Mouse (Mus musculus) CD4-positive naive resting alpha-beta T cell, adult 57 days (primary cell): ENCODE measurements around the gene Inka2. TPM values are rescaled to one million over a fixed set of nuclear protein-coding genes. Genes with fewer than 3 reads are reported as not detected.

Source experiments
- total RNA-seq: library from RNA; stranded (reverse); gene quantifications from one replicate; pipeline ENCODE4 v1.2.4, GENCODE M21; 2023

Gene Inka2
- 1.3 TPM for total RNA-seq

GRCm38 (mm10) chr3:105704031-105705008 lies at the start of gene Inka2:
TSS of gene Inka2 (plus strand) at chr3:105704599.

GRCm38 (mm10) chr3:105687324-105688060 lies 16.9 kb upstream of the Inka2 start, which contains the start of gene Ddx20:
TSS of gene Ddx20 (minus strand) at chr3:105687574.

Other genes starting within 250 kb of the Inka2 start
- 27.4 TPM for gene Ddx20, start 17.0 kb upstream of the Inka2 start, total RNA-seq
- gene Rap1a, start 96.7 kb downstream of the Inka2 start, total RNA-seq, result 119 TPM
- gene Adora3, start 166.3 kb downstream of the Inka2 start, total RNA-seq, result not detected
- gene Tmigd3, start 166.3 kb downstream of the Inka2 start, total RNA-seq, result not detected
- gene I830077J02Rik, start 228.1 kb downstream of the Inka2 start, total RNA-seq, result 2.6 TPM